Mouse (Mus musculus) cerebellum, adult 9-11 months (tissue): ENCODE measurements around the gene Trappc3.

Experiments
- DNase-seq: peaks from one replicate; pipeline ENCODE4 v3.0.0; 2022

Trappc3 gene

DNA sequence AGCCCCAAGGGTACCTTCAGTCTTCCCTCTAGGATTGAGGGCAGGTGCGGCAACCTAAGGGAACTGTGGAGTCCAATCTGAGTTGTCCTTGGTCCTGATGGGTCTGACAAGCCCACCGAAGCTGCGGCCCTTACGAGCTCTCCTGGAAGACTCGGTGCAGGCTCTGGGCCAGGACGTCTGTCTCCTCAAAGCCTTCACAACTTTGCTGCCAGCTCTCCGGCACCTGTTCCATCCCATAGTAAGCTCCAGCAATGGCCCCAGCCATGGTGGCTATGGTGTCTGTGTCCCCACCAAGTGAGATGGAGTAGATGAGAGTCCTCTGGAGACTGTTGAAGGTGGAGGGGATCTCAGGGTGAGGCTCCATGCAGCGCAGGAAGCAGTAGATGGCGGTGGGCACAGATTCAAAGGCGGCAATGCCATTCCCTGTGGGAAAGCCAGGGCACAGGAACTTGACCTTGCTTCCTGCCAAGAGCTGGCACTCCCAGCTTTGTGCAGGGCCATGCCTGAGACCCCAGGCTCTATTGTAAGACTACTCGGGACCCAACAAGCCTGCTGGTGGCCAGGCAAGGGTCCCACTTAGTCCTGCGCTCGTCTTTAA lies 54.4 kb downstream of the Trappc3 start:
- DNase-seq = peak; percentile 40

DNA sequence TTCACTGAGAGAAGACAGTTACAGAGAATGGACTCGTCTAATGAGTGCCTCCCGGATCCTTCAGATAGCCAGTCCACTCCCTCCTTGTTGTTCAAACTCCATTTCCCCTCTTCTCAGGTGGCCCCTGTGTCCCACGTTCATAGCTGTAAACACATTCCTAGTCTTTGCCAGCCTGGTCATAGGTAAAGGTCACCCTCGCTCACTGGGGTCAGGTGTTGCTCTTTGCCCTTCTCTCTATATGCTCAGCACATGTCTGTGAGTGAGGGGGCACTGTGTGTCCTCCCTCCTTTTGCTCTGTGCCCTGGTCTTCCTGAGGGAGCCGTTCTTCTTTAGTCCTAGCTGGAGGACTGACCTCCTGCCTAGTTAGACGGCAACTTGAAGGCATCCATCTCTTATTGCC lies 57.7 kb downstream of the Trappc3 start:
- DNase-seq = no peak

- peak; percentile 97 for DNase-seq
Measured at GRCm38 (mm10) chr4:126321111-126321853, 59.2 kb downstream of the Trappc3 start, which contains the start of gene Adprhl2. TSS of gene Adprhl2 (minus strand) at chr4:126321703.

- DNase-seq = peak; percentile 71
Measured at GRCm38 (mm10) chr4:126321854-126322511, 59.9 kb downstream of the Trappc3 start.

DNA sequence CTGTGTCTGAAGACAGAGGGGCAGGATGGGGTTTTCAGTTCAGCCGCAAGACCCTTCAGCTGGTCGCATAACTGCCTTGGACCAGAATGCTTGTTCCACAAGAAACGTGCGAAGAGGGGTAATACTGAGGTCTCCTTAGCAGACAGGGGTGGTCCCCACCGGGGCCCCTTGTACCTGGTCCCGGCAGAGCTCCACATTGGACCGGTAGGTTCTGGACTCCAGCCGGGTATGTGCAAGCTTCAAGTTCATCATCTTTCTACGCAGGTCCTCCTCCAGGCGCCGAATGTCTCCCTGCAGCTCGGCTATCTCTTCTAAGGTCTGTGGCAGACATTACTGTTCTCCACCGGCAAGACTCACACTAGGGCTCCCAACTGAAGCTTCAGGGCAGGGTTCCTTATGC lies 60.5 kb downstream of the Trappc3 start:
- DNase-seq = peak; percentile 58

- no peak for DNase-seq
Measured at GRCm38 (mm10) chr4:126324861-126325260, 62.7 kb downstream of the Trappc3 start.

GRCm38 (mm10) chr4:126325281-126325861 lies 63.2 kb downstream of the Trappc3 start, which contains the start of gene Tekt2:
TSS of gene Tekt2 (minus strand) at chr4:126325688.
- DNase-seq = no peak
